Mouse (Mus musculus) intestine, embryonic 15.5 days (tissue): ENCODE results near the gene Sec24d. TPM values are rescaled to one million over a fixed set of nuclear protein-coding genes. Genes with fewer than 3 reads are reported as not detected.
"Not testable (repeated sequence)": the region's sequence is repeated elsewhere in the genome, so short reads cannot be mapped to it uniquely, and the experiment has no call there.

Experiments used
- ATAC-seq: fragments of 200-750 bp; cut with Nextera tagmentation; 2 replicates; pipeline ENCODE4 v1.8.0; 2017; ENCODE audit warnings: moderate TSS enrichment, moderate library complexity
- H3K27ac ChIP-seq: fragments of 300-500 bp; sonication (generic); 2 replicates; pipeline ENCODE4 v1.5.1; 2015; ENCODE audit warnings: mild to moderate bottlenecking, inconsistent platforms
- H3K27me3 ChIP-seq: fragments of 300-500 bp; sonication (generic); replicated peaks from 2 replicates; pipeline ENCODE4 v1.6.1; 2015; ENCODE audit warnings: inconsistent platforms
- H3K36me3 ChIP-seq: fragments of 300-500 bp; sonication (generic); 2 replicates; pipeline ENCODE4 v1.6.1; 2015; ENCODE audit warnings: inconsistent platforms
- H3K4me1 ChIP-seq: fragments of 300-500 bp; sonication (generic); replicated peaks from 2 replicates; pipeline ENCODE4 v1.6.1; 2015; ENCODE audit warnings: inconsistent platforms
- H3K4me2 ChIP-seq: fragments of 300-500 bp; sonication (generic); replicated peaks from 2 replicates; pipeline ENCODE4 v1.6.1; 2015; ENCODE audit warnings: mild to moderate bottlenecking, inconsistent platforms
- H3K4me3 ChIP-seq: fragments of 300-500 bp; sonication (generic); replicated peaks from 2 replicates; pipeline ENCODE4 v1.5.1; 2015; ENCODE audit warnings: inconsistent platforms
- H3K9ac ChIP-seq: fragments of 300-500 bp; sonication (generic); 2 replicates; pipeline ENCODE4 v1.6.1; 2015; ENCODE audit warnings: inconsistent platforms
- H3K9me3 ChIP-seq: fragments of 300-500 bp; sonication (generic); 2 replicates; pipeline ENCODE4 v1.6.1; 2016; ENCODE audit warnings: inconsistent platforms
- WGBS: fragments of 180-500 bp; shearing (Covaris S2); methylation state at CpG from one replicate; pipeline ENCODE4 v1.1.7; 2015; 5-methylcytosine and 5-hydroxymethylcytosine counted together
- polyA plus RNA-seq: library from polyadenylated mRNA; unstranded; fragments of >200 nt; fragmentation: Nextera tagmentation; extraction: Ambion mirVana; gene quantifications from 2 replicates; pipeline ENCODE4 v1.2.1, GENCODE M21; 2015

Sec24d gene
- polyA plus RNA-seq, 1 experiment from 2014 or later = 95.9 TPM

DNA sequence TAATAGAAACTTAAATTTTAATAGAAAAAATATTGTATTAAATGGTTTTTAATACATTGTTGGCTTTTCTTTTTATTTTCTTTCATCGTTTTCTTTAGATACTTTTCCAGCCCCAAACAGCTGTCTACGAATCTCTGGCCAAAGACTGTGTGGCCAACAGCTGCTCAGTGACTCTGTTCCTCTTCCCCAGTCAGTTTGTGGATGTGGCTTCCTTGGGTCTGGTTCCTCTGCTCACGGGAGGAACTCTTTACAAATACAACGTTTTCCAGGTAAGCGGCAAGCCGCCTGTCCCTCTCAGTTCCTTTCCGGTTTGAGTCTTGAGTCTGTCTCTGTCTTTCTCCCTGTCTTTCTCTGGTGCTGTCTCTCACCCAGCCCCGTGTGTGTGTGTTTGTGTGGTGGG lies 83.3 kb downstream of the Sec24d start:
- no peaks in the 10 kb centered on the region for H3K27me3 ChIP-seq
- 74% methylated on average over 8 of the region's 8 CpGs for WGBS
- no peak overlapping the region for H3K27ac ChIP-seq
- no peaks in the 10 kb centered on the region for H3K9me3 ChIP-seq
- ATAC-seq = no peak
- no peak overlapping the region for H3K9ac ChIP-seq
- H3K4me1 ChIP-seq = no peaks in the 10 kb centered on the region
- no peak overlapping the region for H3K4me3 ChIP-seq
- H3K36me3 ChIP-seq = peaks cover 23% of the 10 kb centered on the region
- no peak overlapping the region for H3K4me2 ChIP-seq

DNA sequence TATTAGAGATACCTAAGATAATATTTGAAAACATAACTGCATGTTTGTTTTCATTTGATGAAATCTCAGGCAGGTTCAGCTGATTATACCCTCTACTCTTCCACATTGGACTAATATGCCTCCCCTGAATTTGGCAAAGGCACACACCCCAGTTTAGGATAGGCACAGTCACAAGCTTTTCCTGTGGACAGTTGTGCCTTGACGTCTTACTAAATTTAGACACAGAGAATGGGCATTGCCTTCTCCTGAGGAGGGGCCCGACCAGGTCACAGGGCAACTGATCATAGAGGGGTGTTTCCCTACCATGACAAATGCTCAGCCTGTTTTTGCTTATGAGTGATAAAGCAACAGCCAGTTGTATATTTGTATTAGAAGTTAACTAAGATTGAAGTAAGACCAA lies 84.3 kb downstream of the Sec24d start:
- Histone ChIP-seq H3K9ac (no peak overlapping the region), H3K4me1 (no peaks in the 10 kb centered on the region), H3K4me3 (no peak overlapping the region), H3K27ac (no peak overlapping the region), H3K36me3 (peaks cover 20% of the 10 kb centered on the region), H3K27me3 (no peaks in the 10 kb centered on the region), H3K9me3 (no peaks in the 10 kb centered on the region), H3K4me2 (no peak overlapping the region)
- ATAC-seq = no peak
- WGBS = 76% methylated on average over 2 of the region's 2 CpGs

DNA sequence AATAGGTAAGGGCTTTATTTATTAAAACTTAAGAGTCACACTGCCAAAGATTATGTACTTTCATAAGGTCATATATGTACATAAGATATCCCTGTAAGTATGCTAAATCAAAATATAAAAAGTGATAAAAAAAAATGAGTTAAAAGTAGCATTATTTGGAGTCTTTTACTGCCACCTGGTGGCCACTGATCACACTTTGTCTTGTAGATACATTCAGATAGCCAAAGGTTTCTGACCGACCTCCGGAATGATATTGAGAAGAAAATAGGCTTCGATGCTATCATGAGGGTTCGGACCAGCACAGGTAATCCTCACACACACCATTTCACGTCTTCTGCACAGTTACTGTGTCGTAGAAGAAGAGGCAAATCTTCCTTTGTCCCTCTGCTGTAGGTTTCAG lies 85.9 kb downstream of the Sec24d start:
- 63% methylated on average over 6 of the region's 6 CpGs for WGBS
- H3K4me2 ChIP-seq = no peak overlapping the region
- H3K27me3 ChIP-seq = no peaks in the 10 kb centered on the region
- no peak for ATAC-seq
- no peak overlapping the region for H3K9ac ChIP-seq
- H3K9me3 ChIP-seq = no peaks in the 10 kb centered on the region
- no peak overlapping the region for H3K4me3 ChIP-seq
- no peaks in the 10 kb centered on the region for H3K4me1 ChIP-seq
- peaks cover 22% of the 10 kb centered on the region for H3K36me3 ChIP-seq
- no peak overlapping the region for H3K27ac ChIP-seq

DNA sequence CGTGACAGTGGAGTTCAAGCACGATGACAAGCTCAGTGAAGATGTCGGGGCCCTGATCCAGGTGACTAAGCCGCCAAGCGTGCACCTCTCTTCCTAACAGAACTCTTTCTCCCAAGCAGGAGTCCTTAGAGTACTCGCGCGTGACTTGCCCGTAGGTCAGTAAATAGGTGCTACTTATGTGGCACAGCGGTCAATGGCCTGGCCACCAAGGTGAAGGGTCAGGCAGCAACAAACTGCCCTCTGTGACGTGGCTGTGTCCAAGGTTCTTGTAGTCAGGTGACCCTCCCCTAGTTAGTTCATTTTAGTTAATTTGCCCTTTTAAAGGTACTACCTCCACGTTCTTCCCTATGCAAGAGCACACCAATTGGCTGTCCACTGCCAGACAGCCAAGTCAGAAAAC lies 86.4 kb downstream of the Sec24d start:
- no peak for ATAC-seq
- peaks cover 22% of the 10 kb centered on the region for H3K36me3 ChIP-seq
- WGBS = 90% methylated on average over 12 of the region's 12 CpGs

DNA sequence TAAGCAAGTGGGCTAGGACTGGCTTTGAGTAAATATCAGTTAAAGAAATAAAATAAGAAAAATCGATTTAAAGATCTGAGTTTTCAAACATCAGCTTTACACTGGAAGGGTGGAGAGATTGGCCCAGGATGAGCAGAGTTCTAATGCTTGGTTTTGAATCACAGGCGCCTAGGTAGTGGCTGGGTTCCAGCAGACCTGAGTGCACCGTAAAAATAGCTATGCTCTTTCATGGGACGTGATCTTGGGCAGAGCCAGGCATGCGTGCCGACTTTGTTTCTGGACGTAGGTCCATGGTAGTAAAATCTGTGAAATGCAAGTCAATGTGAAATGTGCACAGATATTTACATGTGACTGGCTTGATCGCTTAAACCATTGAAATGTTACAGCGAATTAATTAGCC lies 87.1 kb downstream of the Sec24d start:
- Histone ChIP-seq H3K4me3 (no peak overlapping the region), H3K9ac (no peak overlapping the region), H3K27ac (no peak overlapping the region), H3K4me1 (no peaks in the 10 kb centered on the region), H3K36me3 (peaks cover 28% of the 10 kb centered on the region), H3K9me3 (no peaks in the 10 kb centered on the region), H3K27me3 (no peaks in the 10 kb centered on the region), H3K4me2 (no peak overlapping the region)
- no peak for ATAC-seq
- WGBS = 94% methylated on average over 9 of the region's 9 CpGs

More for the DNA sequence above, 86.4 kb downstream of the Sec24d start:
- Histone ChIP-seq H3K9ac (no peak overlapping the region), H3K27ac (no peak overlapping the region), H3K27me3 (no peaks in the 10 kb centered on the region), H3K4me1 (no peaks in the 10 kb centered on the region), H3K4me2 (no peak overlapping the region), H3K4me3 (no peak overlapping the region), H3K9me3 (no peaks in the 10 kb centered on the region)

DNA sequence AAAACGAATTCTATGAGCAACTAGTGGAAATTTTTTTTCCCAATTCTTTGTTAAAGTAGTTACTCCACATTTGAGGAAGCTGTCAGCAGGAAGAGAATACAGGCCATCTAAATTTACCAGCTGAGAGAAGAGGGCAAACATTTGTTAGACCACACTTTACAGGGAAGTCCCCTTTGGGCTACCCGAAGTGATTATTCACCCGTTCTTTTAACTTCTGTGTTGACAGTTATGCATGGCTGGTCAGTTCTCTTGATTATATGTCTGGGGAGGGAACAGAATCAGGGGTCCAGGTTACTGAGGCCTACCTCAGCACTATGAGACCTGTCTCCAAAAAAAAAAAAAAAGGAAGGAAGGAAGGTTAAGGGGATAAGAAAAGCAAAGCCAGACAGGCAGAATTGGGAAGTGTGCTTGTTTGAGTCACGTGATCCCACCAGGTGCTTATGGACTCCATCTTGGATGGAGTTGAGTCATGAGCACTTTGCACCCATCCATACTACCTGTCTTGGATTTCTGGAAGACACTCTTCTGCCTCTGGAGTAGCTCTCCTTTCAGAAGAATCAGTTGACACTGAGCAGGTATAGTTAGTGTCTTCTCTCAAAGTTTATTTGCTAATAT lies 89.2 kb downstream of the Sec24d start:
- whole genome bisulfite sequencing = 84% methylated on average over 4 of the region's 4 CpGs
- no peak overlapping the region for H3K4me3 ChIP-seq
- no peak for ATAC-seq
- no peak overlapping the region for H3K9ac ChIP-seq
- H3K4me2 ChIP-seq = no peak overlapping the region
- H3K27ac ChIP-seq = no peak overlapping the region
- no peaks in the 10 kb centered on the region for H3K4me1 ChIP-seq
- peaks cover 28% of the 10 kb centered on the region for H3K36me3 ChIP-seq
- H3K9me3 ChIP-seq = no peaks in the 10 kb centered on the region
- H3K27me3 ChIP-seq = no peaks in the 10 kb centered on the region

DNA sequence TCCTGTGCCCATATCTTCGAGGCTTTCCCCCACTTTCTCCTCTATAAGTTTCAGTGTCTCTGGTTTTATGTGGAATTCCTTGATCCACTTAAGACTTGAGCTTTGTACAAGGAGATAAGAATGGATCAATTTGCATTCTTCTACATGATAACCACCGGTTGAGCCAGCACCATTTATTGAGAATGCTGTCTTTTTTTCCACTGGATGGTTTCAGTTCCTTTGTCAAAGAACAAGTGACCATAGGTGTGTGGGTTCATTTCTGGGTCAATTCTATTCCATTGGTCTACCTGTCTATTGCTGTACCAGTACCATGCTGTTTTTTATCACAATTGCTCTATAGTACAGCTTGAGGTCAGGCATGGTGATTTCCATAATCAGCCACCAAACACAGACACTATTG lies 99.6 kb downstream of the Sec24d start:
- not testable (repeated sequence) for ATAC-seq, H3K4me3 ChIP-seq, H3K4me2 ChIP-seq, H3K27ac ChIP-seq, H3K4me1 ChIP-seq, H3K9me3 ChIP-seq, H3K27me3 ChIP-seq, H3K9ac ChIP-seq
- H3K36me3 ChIP-seq = peaks cover 19% of the 10 kb centered on the region
- WGBS = 69% methylated on average over 2 of the region's 2 CpGs

DNA sequence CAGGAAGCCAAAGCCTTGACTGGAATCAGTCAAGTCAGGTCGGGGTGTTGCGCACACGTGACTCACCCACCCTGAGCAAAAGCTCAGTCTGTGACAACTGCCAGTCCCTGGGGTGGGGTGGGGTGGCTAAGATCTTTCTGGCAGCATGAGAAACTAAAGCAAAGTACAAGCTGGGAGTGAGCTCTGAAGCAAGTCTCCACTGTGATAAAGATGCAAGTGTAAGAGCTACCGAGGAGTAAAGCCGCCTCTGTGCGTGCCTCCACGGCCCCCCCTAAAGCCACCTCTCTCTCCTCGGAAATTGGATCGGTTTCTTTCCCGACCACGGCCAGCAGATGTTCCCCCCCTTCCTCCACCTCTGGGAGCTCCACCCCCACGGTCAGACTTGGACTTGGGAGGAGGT lies 101.9 kb downstream of the Sec24d start:
- H3K4me2 ChIP-seq = no peak overlapping the region

DNA sequence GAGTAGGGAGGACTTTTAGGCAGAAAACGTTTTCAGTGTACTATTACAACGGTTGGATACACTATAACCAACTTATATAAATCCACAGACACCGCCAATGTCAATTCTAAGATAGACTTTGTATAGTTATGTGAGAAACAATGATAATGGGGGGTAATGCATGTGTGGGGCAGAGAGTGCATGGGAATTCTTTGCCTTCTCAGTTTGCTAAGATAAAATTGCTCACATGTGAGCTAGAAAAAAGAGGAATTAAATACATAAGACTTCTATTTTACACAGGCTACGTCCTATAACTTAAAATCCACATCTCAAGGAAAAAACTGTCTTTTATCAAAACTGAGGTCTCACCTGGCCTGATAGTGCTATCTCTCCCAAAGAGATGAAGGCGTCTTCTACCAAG lies 103.7 kb downstream of the Sec24d start:
- Histone ChIP-seq H3K9ac (no peak overlapping the region), H3K27me3 (no peaks in the 10 kb centered on the region), H3K4me3 (no peak overlapping the region), H3K36me3 (peaks cover 13% of the 10 kb centered on the region), H3K27ac (no peak overlapping the region), H3K4me2 (no peak overlapping the region), H3K9me3 (no peaks in the 10 kb centered on the region), H3K4me1 (no peaks in the 10 kb centered on the region)
- no peak for ATAC-seq
- 92% methylated on average over 5 of the region's 5 CpGs for WGBS

More for the DNA sequence above, 101.9 kb downstream of the Sec24d start:
- ATAC-seq = no peak
- H3K9me3 ChIP-seq = no peaks in the 10 kb centered on the region
- no peak overlapping the region for H3K27ac ChIP-seq
- no peaks in the 10 kb centered on the region for H3K27me3 ChIP-seq
- no peak overlapping the region for H3K9ac ChIP-seq
- H3K36me3 ChIP-seq = peaks cover 13% of the 10 kb centered on the region
- no peaks in the 10 kb centered on the region for H3K4me1 ChIP-seq
- 83% methylated on average over 12 of the region's 12 CpGs for WGBS
- H3K4me3 ChIP-seq = no peak overlapping the region

DNA sequence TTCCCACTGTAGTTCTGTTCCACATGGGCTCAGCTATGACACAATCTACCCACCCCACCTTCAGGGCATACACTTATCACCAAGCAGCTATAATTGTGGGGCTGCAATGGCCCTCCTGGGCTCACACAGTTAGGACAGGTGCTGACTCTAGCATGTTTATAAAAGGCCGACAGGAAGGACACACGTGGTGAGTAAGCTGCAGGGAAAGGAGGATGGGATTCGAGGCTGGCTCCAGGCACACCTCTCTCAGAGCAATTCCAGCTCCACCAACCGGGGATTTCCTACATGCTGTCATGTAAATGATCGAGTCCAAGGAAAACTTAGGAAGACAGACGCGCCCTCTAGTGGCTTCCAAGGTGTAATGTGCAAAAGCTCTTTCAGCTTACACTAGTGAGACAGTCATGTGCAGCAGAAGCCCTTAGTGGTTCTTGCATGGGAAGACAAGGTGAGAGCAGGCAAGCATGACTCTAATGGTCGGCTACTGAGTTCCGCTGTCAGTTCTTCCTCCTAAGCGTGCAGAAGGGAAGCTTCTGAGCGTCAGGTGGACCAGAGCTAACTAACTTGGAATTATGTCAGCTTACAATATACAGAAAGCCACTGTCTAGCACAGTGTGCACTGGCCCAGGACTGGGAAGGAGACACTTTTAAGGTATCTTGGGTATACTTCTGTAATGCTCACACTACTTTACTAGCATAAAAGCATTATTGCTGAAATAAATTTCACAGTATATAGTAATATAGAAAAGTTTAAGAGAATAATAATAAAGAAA lies 104.7 kb downstream of the Sec24d start:
- Histone ChIP-seq H3K27ac (no peak overlapping the region), H3K4me1 (no peaks in the 10 kb centered on the region), H3K9me3 (no peaks in the 10 kb centered on the region), H3K4me3 (no peak overlapping the region), H3K4me2 (no peak overlapping the region), H3K36me3 (peaks cover 8% of the 10 kb centered on the region; the same call in 1 of the 2 replicates), H3K9ac (no peak overlapping the region), H3K27me3 (no peaks in the 10 kb centered on the region)
- ATAC-seq = peak; percentile 79
- 27% methylated on average over 11 of the region's 11 CpGs for WGBS

DNA sequence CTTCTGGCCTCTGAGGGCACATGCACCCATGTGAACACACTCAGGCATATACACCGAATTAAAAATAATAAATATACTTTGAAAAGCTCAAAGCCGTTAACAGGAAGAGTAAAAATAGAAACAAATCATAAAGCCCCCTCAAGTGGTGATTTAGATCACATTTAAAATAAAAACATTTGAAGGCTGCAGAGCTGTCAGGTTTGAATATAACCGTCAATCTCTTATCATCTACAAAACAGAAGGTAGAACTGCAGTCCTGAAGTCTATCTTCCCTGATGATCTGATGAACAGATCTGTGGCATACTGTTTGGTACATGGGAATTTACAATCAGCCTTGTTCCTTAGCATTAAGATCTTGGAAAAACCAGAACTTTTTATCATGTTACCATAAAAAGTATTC lies 109.3 kb downstream of the Sec24d start:
- no peak overlapping the region for H3K4me3 ChIP-seq
- H3K9ac ChIP-seq = no peak overlapping the region
- no peaks in the 10 kb centered on the region for H3K27me3 ChIP-seq
- H3K9me3 ChIP-seq = no peaks in the 10 kb centered on the region
- WGBS = 96% methylated on average over 3 of the region's 3 CpGs
- no peak for ATAC-seq
- H3K4me2 ChIP-seq = no peak overlapping the region
- H3K4me1 ChIP-seq = no peaks in the 10 kb centered on the region
- H3K27ac ChIP-seq = no peak overlapping the region
- peaks cover 6% of the 10 kb centered on the region for H3K36me3 ChIP-seq

DNA sequence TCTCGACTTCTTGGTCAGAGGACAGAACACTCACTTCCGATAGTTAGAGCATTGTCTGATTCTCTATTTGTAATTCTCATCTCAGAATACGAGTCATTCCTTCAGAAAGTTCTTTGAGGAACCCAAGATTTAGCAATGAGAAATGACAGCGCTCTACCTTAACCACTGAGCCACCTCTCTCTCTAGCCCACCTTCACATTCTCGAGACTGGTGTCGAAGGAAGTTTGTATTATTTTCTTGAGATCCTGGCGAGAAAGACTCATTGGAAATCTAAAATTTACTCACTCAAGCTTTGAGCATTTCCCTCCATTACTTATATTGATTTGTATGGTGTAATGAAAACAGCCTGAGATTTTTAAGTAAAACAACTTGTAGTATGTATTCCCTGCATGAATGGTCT lies 117.2 kb downstream of the Sec24d start:
- WGBS = 87% methylated on average over 7 of the region's 7 CpGs
- Histone ChIP-seq H3K9me3 (no peaks in the 10 kb centered on the region), H3K4me2 (peak overlapping the region; percentile 66; the same call in 1 of the 2 replicates), H3K4me1 (peaks cover 7% of the 10 kb centered on the region; the same call in 1 of the 2 replicates), H3K36me3 (no peaks in the 10 kb centered on the region), H3K9ac (0 out of 2 replicates have a peak overlapping the region, but pooled peaks have one; percentile 62), H3K27ac (no peak overlapping the region), H3K27me3 (no peaks in the 10 kb centered on the region), H3K4me3 (peak overlapping the region; percentile 58)
- no peak for ATAC-seq

DNA sequence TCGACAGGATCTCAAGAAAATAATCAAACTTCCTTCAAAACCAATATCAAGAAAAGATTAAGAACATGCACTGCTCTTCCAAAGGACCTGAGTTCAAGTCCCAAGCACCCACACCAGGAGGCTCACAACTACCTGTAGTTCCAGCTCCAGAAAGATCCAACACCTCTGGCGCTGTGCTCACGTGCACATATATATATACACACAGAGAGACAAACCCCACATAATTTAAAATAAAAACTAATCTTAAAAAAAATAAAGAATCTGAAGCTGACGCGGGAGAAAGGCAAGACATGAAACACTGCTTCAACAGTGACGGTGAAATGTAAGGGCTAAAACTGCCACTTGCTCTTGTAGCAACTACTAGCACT lies 117.8 kb downstream of the Sec24d start:
- Histone ChIP-seq H3K27ac (peak overlapping the region; percentile 86), H3K4me3 (peak overlapping the region; percentile 58), H3K9me3 (no peaks in the 10 kb centered on the region), H3K4me1 (peaks cover 7% of the 10 kb centered on the region; the same call in 1 of the 2 replicates), H3K27me3 (no peaks in the 10 kb centered on the region), H3K9ac (peak overlapping the region; percentile 62), H3K36me3 (no peaks in the 10 kb centered on the region), H3K4me2 (peak overlapping the region; percentile 66)
- peak; percentile 28 for ATAC-seq
- WGBS = 10% methylated on average over 6 of the region's 6 CpGs
